Mouse (Mus musculus) fat pad, adult 2 months (tissue): ENCODE measurements at regions not wholly inside any gene's neighbourhood (a gene's known extent, or its start where the extent isn't known, plus 50 kb on each side); places are given as distances from the start of the nearest gene placed in this dataset.

Experiments
- DNase-seq: peaks from one replicate; pipeline ENCODE4 v3.0.0-alpha.2; 2011; ENCODE audit warnings: low read depth, low spot score; ENCODE audit errors: extremely low read depth

GRCm38 (mm10) chr13:44419472-44420226, 309.6 kb upstream of the Jarid2 start:
- DNase-seq = no peak

- DNase-seq = no peak
These were observed 309.1 kb upstream of the Jarid2 start for GRCm38 (mm10) chr13:44420227-44420592.

DNA sequence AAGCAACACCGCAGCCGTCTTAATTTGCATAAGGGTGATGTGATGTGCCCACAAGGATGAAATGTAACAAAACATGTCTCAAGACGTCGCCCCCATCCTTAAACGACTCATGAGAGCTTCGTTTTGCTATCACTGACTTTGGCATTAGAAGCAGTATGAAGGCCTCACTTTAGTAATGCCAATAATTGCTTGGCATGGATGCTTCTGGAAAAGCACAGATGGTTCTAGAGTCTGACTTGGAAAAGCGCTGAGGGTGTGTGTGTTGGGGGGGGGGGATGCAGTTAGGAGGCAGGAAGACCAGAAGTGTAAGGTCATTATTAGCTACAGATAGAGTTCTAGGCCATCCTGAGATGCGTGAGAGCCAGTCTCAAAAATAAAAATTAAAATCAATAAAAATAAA, 308.3 kb upstream of the Jarid2 start:
- DNase-seq = no peak

- no peak for DNase-seq
These were observed 307.8 kb upstream of the Jarid2 start for GRCm38 (mm10) chr13:44421426-44421825.

DNA sequence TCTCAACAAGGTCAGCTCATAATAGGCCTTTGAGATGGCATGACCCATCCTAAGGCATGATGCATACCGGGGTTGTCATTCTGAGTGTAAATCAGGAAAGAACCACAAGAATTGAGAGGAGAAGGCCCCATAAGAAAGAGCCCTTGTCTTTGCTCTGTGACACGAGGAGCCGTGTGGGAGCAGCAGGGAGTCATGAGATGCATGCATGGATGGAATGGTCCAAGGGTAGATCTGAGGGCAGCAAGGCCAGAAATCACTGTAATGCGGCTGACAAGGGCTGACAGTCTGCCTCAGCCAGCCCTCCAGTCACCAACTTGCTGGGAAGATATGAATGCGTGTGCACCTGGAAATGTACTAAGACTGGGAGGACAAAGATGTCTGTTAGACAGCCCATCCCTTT, 307.4 kb upstream of the Jarid2 start:
- DNase-seq = no peak

DNA sequence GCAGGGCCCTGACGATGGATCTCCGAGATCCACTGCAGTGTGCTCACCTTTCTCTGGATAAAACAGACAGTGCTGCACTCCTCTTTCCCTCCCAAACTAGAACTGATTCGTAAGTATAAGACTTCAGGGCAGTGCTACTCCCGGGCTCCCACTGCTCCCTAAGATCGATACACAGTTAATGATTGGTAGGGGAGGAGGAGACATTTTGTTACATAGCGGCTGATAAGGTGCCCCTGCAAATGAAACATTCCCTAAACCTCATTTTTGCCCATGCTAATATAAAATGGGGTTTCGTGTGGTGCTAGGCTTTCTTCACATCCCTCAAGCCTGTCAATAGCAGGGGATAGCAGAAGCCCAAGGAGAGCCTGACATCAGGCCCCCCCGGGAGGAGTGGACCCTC, 298.8 kb upstream of the Jarid2 start:
- no peak for DNase-seq

- DNase-seq = no peak
These were observed 291.6 kb upstream of the Jarid2 start for GRCm38 (mm10) chr13:44437709-44438108.

DNA sequence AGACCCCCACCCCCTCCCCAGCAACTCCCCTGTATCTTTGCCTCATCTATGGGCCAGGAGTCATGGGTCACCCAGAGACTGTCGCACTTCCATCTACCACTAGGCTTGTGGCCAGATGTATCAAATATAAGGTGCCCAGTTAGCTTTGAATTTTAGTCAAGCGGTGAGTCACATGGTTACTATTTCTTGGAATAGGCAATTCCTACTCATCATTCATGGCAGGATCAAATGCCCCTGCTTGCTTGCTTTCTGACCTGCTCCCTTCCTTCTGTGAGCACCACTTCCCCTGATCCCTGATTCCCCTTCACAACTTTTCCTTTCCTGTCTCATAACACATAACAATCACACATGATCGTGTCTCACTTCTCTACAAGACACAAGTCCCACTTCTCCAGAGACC, 288.2 kb upstream of the Jarid2 start:
- DNase-seq = no peak

DNA sequence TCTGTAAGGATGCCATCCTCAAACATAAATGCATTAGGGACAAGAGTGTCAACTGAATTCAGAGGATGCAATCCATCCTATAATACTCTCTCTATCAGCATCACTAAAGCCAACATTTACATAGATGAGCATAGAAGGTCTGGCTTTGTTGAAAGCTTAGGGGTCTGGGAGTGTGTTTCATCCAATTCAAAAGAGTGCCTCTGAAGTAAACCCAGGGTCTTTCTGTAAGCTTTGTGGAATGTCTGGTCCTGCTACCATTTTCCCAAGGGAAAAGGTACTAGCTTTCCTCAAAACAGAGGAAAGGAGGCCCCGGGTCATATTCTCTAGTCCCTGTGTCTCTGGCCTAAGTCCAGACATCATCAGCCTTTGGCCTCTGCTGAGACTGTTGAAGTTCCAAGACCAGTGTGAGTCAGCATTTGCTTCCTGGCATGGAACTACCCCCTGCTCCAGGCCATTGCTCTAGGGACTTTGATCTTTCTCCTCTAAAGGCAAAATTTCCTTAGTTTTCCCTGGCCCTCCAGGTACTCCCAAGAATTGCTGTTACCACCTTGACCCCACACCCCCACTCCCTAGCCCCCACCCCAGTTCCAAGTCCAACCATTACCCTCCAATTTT, 280.0 kb upstream of the Jarid2 start:
- DNase-seq = no peak

GRCm38 (mm10) chr13:44451224-44451623, 278.1 kb upstream of the Jarid2 start:
- DNase-seq = no peak

GRCm38 (mm10) chr13:44453131-44453530, 276.1 kb upstream of the Jarid2 start:
- DNase-seq = no peak

- DNase-seq = no peak
These were observed 275.1 kb upstream of the Jarid2 start for GRCm38 (mm10) chr13:44454136-44454535.

DNA sequence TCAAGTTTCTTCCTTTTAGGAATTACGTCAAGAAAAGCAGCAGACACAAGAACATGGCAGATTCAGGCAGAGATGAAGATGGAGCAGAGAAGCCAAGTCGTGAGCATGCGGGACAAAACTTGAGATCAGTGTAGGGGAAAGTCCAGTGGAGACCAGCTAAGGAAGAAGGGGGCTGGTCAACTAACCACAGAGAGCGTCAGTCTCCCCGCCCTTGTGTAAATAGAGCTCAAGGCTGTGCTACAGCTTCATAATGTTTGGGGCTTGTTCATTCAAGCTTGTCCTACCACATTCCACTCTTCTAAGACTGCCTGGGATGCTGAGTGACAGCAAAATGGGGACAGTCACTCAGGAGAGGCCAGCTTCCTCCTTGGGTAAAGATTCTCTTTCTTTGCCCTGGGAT, 274.1 kb upstream of the Jarid2 start:
- DNase-seq = no peak

DNA sequence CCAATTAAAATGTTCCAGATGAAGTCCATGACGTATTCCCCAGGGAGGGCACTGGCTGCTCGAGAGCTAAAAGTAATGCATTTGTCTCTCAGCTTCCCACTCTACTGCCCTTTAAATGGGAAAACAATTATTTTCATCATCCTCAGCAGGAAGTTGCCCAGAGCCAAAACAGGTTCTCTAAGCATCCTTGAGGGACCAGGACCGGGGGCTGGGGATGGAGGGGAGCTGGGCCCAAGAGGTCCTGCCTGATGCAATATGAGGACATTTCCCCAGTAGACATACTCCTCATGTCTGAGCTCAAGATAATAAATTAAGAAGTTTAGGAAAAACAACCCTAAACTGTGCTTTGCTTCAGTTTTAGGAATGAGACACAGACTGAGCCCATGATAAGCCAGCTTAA, 270.5 kb upstream of the Jarid2 start:
- no peak for DNase-seq

- DNase-seq = no peak
These were observed 270.1 kb upstream of the Jarid2 start for GRCm38 (mm10) chr13:44459148-44459547.

DNA sequence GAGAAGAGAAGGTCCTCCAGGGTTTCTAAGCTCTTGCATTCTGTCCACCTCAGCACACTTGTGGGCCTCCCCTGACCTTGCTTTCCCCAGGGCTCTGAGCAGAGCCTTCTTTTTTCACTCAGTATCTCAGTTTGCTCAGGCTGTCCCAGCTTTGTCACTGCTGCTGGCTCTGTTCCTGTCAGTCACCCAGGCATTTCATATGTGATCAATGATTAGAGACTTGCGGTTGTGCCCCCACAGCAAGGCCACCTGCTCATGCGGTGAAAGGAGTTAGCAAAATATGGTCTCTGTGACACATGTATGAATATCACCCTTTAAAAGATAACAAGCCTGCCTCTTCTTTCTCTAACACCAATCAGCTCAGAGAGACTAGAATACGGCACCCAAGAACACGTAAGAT, 265.6 kb upstream of the Jarid2 start:
- no peak for DNase-seq

GRCm38 (mm10) chr13:44465567-44465966, 263.7 kb upstream of the Jarid2 start:
- no peak for DNase-seq

DNA sequence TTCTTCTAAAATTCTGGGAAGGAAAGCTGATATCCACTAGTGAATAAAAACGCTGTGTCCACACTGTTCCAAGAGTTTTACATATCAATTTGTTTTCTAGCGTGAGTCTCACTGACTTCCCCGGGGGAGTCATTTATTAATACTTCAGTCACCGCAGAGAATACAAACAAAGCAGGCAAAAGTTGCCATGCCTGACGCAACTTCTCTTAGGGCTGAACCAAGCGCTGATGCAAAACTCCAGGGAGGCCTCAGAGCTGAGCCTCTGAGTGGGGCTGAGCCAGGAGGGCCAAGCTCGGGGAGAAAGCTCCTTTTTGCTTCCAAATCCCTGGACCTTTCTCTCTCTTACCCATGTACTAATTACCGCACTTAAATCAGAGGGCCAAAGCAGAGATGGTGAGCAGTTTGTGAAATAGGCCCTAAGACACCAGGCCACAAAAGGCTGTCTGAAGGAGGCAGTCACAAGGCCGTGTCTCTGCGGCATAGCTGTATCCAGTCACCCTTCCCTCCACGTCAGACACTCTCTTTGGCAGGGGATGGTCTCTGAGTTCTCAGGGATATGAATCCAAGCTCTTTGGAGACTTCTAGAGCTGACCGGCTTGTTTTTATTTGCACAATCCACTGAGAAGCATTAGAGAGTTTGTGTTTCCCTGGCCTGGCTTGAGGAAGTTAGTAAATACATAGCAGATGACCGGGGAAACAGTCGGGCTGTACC, 260.2 kb upstream of the Jarid2 start:
- DNase-seq = peak; percentile 21

DNA sequence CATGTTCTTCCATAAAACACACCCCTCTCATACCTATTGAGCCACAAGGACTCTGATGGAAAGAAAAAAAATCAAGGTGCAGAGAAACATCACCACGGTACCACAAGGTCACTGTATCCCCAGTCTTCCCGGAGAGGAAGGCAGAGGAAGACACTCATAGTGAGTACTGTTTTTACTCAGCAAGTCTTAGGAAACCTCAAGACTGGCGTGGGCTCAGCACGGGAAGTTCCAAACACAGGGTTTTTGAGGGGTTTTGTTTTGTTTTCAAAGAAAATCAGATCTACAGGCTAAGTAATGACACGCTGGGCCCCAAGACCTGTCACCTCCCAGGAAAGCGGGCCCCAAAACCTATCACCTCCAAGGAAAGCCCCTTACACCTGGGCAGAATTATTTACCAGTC, 259.6 kb upstream of the Jarid2 start:
- no peak for DNase-seq

DNA sequence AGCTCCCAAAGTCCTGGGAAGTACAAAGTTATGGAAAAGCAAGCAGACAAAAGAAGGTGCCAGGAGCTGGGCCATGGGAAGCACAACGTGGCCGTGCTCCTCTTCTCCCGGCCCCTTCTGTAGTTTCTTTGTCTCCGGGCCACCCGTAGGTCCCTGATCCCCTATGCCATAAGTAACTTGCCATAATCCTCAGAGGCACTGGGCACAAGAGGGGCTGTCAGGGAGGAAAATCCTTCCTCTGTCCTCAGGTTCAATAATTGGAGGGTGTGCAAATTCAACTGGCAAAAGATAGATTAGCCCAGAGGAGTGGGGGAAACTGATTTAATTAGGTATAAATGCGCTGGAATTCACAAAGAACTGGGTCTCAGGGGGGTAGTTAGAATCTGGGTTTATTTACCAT, 256.1 kb upstream of the Jarid2 start:
- DNase-seq = no peak

DNA sequence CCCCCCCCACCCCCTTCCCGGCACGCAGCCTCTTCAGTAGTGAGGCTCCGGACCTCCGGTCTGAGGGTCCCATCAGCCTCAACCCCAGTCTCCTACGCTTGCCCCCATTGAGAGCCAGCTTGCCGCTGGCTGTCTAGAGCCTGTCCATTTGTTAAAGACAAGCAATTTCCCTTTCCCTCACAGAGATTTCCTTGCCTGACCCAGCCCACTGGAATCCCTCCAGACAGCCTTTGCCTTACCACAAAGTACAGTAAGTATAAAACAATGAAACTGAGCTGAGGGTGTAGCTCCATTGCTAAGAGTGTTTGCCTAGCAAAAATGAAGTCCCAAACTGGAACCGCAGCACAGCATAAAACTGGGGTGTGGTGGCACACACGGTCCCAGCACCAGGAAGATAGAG, 252.4 kb upstream of the Jarid2 start:
- DNase-seq = no peak

DNA sequence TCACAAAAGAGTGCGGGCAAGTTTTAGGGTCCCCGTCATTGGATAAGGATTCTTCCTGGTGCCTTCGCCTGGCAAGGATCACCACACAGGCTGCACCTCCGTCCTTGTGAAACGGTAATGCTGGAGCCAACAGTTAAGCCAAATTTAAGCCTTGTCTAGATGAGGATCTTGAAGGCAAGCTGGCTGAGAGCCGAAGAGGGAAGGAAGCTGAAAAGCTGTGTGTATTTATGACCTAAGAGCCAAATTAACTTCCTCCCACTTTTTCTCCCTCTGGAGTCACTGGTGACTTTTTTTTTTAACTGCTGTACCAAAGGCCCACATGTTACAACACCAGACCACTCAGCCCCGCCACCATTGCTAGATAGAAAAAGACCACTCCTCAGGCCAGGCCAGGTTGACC, 249.1 kb upstream of the Jarid2 start:
- DNase-seq = peak; percentile 96
